Mouse (Mus musculus) T-helper 2 cell (primary cell): ENCODE data around the gene Mpp3.

ENCODE experiments used
- in situ Hi-C: fragments of 300-600 bp; cut with MboI, MseI; formaldehyde crosslinking; loops from one replicate; pipeline ENCODE4 v1.15.1; 2025; ENCODE audit warnings: high pct_unique_total_duplicates

The Mpp3 gene

DNA sequence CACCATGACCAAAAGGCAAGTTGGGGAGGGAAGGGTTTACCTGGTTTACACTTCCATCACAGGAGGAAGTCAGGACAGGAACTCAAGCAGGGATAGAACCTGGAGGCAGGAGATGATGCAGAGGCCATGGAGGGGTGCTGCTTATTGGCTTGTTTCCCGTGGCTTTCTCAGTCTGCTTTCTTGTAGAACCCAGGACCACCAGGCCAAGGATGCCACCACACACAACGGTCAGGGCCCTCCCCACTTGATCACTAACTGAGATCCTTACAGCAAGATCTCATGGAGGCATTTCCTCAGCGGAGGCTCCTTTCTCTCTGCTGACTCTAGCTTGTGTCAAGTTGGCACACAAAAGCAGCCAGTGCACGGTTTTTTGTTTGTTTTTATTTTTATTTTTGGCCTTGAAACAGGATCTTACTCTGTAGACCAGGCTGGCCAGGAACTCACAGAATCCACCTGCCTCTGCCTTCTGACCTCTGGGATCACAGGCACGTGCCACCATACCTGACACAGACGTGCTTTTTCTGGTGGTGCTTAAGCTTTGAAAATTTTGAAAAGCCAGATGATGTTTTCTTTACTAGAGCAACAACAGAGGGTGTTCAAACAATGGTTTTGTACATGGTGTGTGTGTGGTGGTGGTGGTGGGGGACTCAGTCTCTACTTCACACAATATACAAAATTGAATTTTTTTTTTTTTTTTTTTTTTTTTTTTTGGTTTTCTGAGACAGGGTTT, at the start of gene Mpp3:
TSS of gene Mpp3 (minus strand) at position 375 of the 730 bp plus-strand sequence.
- in situ Hi-C loops, result no loop called here

DNA sequence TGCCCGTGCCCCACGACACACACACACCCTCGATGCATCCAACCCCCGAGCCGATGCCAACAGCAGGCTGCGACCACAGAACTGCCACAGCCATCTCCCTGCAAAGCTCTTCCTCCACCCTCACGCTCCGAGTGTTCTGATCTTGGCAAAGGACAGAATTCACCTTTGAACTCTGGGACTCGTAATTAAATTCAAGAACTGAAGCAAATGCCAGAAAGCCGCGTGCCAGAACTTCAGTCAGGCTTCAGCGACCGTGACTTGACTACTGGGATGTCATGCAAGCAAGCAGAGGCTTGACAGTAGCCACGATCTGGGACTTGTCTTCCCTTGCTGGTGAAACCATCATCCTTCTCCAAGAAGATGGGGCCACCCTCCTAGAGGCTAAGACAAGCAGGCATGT, 45.5 kb upstream of the Mpp3 start:
- in situ Hi-C loops, result no loop called here

DNA sequence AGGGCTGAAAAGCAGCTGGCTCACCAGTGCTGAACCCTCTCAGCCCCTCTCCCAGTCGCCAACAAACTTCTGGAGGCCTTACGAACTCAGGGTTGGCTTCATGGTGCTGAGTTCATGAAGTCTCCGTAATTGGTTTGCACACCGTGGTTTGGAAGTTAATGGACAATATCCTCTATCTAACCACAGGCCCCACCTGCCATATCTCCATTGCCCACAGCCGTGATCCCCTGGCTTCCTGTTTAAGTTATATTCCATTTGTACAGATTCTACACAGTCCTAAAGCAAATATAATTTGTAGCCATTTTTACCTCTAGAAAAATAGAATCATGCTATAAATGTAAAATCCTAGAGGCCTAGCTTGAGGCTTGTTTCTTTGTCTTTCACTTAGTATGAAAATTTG, 44.5 kb upstream of the Mpp3 start:
- in situ Hi-C loops, result no loop called here

DNA sequence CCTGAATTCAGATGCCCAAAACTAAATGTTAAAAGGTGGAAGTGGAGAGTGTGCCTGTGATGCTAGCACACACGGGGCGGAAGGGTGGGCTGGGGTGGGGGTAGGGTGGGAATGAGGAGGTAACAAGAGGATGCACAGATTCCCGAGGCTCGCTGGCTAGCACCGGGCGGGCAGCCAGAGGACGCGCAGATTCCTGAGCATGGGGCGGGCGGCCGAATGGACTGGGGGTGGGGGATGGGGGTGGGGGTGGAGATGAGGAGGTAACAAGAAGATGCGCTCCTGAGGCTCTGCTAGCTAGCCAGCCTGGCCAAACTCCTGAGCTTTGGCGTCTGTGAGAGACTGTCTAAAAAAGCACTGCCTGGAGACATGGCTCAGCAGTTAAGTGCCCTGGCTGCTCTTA, 42.2 kb upstream of the Mpp3 start:
- in situ Hi-C loops, result no loop called here

DNA sequence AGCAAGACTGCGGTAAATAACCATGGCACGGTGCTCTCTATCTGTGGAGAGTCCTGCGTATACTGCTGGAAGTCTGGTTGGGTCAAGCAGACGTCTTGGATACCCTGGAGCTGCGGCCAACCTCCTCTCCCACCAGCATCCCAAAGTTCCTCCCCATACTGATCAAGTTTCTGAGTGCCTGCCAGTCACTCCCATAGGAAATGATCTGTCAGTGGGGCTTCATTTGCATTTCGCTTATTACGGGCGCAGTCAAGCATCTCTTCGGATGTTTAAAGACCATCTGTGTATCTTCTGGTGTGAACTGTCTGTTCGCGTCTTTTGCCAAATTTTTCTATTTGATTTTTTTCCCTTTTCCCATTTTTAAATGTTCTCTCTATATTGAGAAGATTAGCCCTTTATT, 41.4 kb upstream of the Mpp3 start:
- in situ Hi-C loops, result no loop called here

DNA sequence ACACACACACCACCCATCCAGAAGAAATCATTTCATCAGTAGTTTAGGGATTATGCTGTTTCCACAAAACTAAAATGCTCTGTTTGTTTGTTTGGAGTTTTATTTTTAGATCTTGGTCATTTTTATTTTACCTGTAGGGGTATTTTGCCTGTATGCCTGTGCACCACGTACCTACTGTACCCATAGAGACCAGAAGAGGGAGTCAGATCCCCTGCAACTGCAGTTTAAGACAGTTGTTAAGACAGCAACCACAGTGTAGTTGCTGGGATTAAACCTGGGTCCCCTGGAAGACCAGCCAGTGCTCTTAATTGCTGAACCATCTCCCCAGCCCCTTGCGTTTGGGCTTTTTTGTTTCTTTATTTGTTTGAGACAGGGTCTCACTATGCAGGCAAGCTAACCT, 40.7 kb upstream of the Mpp3 start:
- in situ Hi-C loops, result no loop called here

- in situ Hi-C loops, result loop anchor here (5.0 kb wide), 1 partner anchor 74 kb away; no protein-coding TSS in a partner anchor
Measured at GRCm38 (mm10) chr11:102063076-102063475, 34.8 kb upstream of the Mpp3 start.

DNA sequence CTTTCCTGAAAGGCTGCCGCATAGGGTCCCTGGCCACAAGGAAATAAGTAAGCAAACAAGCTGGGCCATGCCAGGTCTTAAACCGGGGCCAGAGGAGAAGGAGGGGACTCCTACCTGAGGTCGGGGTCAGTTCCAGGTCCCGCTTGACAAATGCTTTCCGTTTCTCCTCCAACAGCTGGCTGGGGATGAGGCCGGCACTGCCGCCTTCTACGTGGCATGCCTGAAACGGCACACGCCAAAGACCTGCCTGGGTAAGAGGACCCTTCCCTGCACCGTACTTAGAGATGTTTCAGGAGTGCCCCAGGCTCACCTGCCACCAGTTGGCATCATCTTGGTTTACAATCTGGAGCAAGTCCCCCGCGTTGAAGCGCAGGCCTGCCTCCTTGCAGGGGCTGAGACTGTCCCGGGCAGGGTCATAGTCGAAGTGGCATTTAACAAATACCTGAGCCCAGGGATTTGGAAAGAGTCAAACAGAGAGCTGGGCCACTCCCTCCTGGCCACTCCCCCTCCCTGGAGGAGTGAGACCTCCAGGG, 33.7 kb upstream of the Mpp3 start:
- in situ Hi-C loops, result loop anchor here (5.0 kb wide), 1 partner anchor 75 kb away; no protein-coding TSS in a partner anchor

GRCm38 (mm10) chr11:102061236-102061940, 33.1 kb upstream of the Mpp3 start:
- in situ Hi-C loops, result loop anchor here (5.0 kb wide), 1 partner anchor 76 kb away; no protein-coding TSS in a partner anchor

DNA sequence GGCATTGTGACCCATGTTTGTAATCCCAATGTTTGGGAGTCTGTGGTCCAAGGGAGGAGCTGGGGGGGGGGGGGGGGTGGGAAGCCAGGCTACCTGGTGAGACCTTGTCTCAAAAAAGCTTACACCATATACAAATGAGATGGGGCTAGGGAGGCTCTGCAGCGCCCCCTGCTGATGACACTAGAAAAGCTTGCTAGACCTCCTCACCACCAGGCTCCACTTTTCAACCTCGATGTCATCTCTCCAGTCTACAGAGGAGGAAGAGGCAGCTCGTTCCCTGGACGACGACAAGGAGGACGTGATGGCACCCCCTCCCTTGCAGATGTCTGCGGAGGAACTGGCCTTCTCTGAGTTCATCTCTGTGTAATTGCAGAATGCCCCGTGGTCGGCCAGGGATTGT, 25.6 kb upstream of the Mpp3 start:
- in situ Hi-C loops, result no loop called here

DNA sequence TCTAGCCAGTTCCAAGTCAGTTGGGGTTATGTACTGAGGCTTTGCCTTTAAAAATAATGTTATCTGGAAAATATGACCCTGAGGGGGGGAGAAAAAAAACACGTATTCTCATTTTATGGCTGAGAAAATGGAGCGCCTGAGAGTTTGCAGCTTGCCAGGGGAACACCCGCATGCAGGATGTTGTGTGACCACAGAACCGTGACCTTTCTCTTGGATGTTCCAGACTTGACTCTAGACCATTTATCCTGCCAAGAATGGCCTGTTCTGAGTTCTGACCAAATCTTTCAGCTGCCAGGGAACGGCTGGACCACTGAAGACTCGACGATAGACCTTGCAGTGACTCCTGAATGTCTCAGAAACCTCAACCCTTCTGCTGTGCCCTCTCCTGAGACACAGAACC, 24.9 kb upstream of the Mpp3 start:
- in situ Hi-C loops, result no loop called here

GRCm38 (mm10) chr11:102052697-102053096, 24.4 kb upstream of the Mpp3 start:
- in situ Hi-C loops, result no loop called here

DNA sequence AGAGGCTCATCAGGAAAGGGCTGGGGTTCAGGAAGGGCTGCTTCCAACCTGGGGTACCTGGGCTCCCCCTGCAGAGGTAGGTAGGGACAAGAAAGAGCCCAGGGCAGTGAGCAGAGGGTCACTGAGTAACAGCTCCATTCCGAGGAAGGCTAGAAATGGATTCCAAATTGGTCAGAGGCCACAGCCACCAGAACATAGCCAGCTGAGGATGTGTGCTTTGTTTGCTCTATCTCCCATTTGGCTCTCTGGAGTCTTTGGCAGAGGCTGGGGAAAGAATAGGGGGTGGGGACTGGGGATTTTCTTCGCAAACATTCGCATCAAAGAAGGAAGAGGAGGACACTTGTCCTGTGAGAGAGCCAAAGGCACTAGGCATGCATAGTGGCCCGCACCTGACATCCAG, 23.7 kb upstream of the Mpp3 start:
- in situ Hi-C loops, result no loop called here

DNA sequence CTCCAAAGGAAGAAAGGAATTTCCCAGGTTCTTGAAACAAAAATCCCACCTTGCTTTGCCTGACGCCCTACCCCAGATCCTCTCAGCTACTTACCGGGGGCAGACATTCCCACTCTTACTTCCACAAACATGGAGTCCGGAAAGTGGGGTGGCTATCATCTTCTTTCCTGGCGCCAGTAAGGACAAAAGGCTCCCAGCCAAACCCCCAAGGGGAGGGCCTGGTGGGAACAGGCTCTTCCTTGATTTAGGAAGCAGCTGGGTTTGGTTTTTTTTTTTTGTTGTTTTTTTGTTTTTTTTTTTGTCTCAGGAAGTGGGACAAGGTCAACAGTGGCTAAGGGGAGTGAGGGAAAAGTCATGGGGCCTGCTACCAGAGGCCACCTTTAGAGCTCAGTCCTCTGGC, 23.3 kb upstream of the Mpp3 start:
- in situ Hi-C loops, result no loop called here

DNA sequence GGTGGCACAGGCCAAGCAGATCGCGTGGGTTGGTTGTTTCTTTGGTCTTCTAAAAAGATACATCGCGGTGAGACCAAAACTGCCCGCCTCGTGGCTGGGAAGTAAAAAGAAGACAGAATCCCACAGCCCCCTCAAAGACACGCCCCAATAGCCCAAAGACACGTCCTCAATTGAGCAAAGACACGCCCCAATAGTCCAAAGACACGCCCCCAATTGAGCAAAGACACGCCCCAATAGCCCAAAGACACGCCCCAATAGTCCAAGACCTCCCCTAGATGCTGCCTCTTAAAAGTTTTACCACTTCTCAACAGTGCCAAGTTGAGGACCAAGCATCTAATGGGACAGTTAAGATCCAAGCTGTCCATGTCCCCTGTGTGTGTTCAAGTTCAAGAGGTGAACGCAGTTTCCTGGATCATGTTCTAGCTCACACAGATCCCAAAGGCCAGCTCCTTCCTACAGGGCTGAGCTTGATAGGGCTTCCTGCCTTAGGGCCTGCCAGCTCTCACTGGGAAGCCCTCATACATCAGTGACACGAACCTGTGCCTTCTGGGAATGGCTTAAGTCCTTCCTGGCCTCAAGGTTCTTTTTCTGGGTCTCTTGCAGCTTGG, 21.7 kb upstream of the Mpp3 start:
- in situ Hi-C loops, result no loop called here

DNA sequence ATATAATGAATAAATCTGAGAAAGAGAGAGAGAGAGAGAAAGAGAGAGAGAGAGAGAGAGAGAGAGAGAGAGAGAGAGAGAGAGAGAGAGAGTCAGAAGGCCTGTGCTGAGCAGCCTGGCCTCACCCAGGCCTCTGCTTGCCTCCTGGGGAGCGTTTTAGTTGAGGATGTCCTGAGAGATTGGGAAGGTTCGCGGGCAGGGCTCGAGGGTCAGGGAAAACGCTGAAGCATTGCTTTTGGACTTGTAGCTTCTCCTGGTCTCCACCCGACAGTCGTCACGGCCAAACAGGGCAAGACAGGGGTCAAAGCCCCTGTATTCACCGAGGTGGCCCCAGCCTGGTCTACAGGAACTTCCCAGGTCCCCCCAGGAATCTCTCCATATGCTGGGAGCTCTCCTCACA, 18.3 kb upstream of the Mpp3 start:
- in situ Hi-C loops, result no loop called here

GRCm38 (mm10) chr11:102044691-102045212, 16.5 kb upstream of the Mpp3 start:
- in situ Hi-C loops, result no loop called here

- in situ Hi-C loops, result no loop called here
Measured at GRCm38 (mm10) chr11:102043381-102043780, 15.1 kb upstream of the Mpp3 start.

DNA sequence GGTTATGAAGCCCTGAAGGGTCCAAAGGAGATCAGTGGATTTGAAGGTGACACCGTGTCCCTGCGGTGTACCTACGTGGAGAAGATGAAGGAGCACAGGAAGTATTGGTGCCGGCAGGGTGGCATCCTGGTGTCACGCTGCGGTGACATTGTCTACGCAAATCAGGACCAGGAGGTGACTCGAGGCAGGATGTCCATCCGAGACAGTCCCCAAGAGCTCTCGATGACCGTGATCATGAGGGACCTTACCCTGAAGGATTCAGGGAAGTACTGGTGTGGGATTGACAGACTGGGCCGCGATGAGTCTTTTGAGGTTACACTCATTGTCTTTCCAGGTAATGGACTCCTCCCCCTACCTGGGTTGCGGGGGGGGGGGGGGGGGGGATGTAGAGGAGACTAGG, 14.7 kb upstream of the Mpp3 start:
- in situ Hi-C loops, result no loop called here

DNA sequence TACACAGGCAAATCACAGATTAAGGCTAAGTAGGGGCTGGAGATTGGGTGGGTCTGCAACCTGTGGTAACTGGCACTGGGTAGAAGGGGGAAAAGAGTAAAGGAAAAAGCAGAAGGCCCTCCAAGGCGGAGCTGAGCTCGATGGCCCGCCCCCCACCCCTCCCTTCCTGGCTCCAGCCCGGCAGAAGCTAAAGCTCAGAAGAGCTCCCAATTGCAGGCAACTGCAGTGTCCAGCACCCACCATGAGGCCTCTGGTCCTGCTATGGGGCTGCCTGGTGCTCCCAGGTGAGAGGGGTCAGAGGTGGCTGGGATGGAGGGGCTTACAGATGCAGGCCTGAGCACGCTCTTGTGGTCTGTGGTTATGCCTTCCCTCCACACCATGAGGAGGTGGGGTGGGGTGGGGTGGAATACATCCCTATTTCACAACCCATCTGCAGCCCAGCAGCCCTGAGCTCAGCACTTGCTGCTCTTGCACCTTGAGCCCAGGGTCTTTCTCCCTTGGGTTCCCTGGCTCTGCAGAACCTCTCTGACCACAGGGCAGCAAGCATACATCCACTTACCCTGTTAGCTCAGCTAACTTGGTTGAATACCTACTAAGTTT, 13.2 kb upstream of the Mpp3 start, which contains the start of gene Cd300lg:
TSS of gene Cd300lg (plus strand) at position 160 of the 600 bp plus-strand sequence.
- in situ Hi-C loops, result no loop called here

DNA sequence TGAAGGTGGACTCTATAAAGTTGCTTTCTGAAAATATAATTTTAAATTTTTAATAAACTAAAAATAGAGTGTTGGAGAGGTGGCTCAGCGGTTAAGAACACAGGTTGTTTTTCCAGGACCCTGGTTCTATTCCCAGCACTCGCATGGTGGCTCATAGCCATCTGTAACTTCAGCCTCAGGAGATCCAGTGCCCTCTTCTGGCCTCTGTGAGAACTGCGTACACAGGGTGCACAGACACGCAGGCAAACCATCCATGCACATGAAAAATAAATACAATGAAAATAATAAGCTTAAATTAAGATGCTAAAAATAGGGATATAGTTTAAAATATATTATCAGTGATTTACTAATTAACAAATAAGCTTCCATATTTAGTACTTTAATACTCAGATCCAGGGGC, 12.4 kb upstream of the Mpp3 start:
- in situ Hi-C loops, result no loop called here

DNA sequence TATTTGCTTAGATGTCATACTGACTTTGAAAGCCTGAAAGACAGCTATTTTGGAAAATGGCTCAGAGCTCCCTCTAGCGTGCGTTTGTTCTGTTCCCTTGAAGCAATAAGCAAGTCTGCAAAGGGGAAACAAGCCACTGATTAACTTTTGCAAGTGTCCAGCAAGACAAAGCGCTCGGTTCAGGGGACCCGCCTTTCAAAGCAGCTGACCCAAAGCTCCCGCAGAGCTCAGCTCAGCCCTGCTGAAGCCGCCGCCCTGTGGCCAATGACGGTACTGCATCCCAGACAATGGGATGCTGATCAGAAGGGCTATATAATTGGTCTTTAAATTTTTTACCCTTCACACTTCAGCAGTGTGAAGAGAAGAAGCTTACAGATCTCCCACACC, 11.9 kb upstream of the Mpp3 start:
- in situ Hi-C loops, result no loop called here
